Mouse (Mus musculus): ENCODE data around the gene Susd4.

Susd4 gene

GRCm38 (mm10) chr1:182787030-182787429, 23.4 kb downstream of the Susd4 start:
- in situ Hi-C loops (cut with MboI, MseI), result no loop called here

GRCm38 (mm10) chr1:182788896-182789295, 25.2 kb downstream of the Susd4 start:
- in situ Hi-C loops (cut with MboI, MseI), result no loop called here

- in situ Hi-C loops (cut with MboI, MseI), result no loop called here
Observed at GRCm38 (mm10) chr1:182792521-182793071, 28.9 kb downstream of the Susd4 start.

GRCm38 (mm10) chr1:182794221-182794620, 30.6 kb downstream of the Susd4 start:
- in situ Hi-C loops (cut with MboI, MseI), result no loop called here

- in situ Hi-C loops (cut with MboI, MseI), result no loop called here
Observed at GRCm38 (mm10) chr1:182794628-182795027, 31.0 kb downstream of the Susd4 start.

GRCm38 (mm10) chr1:182797048-182797447, 33.4 kb downstream of the Susd4 start:
- in situ Hi-C loops (cut with MboI, MseI), result no loop called here

GRCm38 (mm10) chr1:182801590-182801989, 37.9 kb downstream of the Susd4 start:
- in situ Hi-C loops (cut with MboI, MseI), result loop anchor here (10.0 kb wide), 1 partner anchor 1883 kb away; no protein-coding TSS in a partner anchor

- in situ Hi-C loops (cut with MboI, MseI), result loop anchor here (10.0 kb wide), 1 partner anchor 1882 kb away; no protein-coding TSS in a partner anchor
Observed at GRCm38 (mm10) chr1:182802891-182803290, 39.2 kb downstream of the Susd4 start.

- in situ Hi-C loops (cut with MboI, MseI), result no loop called here
Observed at GRCm38 (mm10) chr1:182813991-182814390, 50.3 kb downstream of the Susd4 start.

- in situ Hi-C loops (cut with MboI, MseI), result no loop called here
Observed at GRCm38 (mm10) chr1:182814566-182814965, 50.9 kb downstream of the Susd4 start.

- in situ Hi-C loops (cut with MboI, MseI), result no loop called here
Observed at GRCm38 (mm10) chr1:182817106-182817505, 53.4 kb downstream of the Susd4 start.

GRCm38 (mm10) chr1:182817624-182818023, 54.0 kb downstream of the Susd4 start:
- in situ Hi-C loops (cut with MboI, MseI), result no loop called here

GRCm38 (mm10) chr1:182818931-182819330, 55.3 kb downstream of the Susd4 start:
- in situ Hi-C loops (cut with MboI, MseI), result no loop called here

GRCm38 (mm10) chr1:182822729-182823128, 59.1 kb downstream of the Susd4 start:
- in situ Hi-C loops (cut with MboI, MseI), result no loop called here

- in situ Hi-C loops (cut with MboI, MseI), result no loop called here
Observed at GRCm38 (mm10) chr1:182823723-182824421, 60.2 kb downstream of the Susd4 start.

GRCm38 (mm10) chr1:182826557-182826956, 62.9 kb downstream of the Susd4 start:
- in situ Hi-C loops (cut with MboI, MseI), result no loop called here

- in situ Hi-C loops (cut with MboI, MseI), result no loop called here
Observed at GRCm38 (mm10) chr1:182838061-182838460, 74.4 kb downstream of the Susd4 start.

- in situ Hi-C loops (cut with MboI, MseI), result no loop called here
Observed at GRCm38 (mm10) chr1:182839332-182839929, 75.8 kb downstream of the Susd4 start.

- in situ Hi-C loops (cut with MboI, MseI), result no loop called here
Observed at GRCm38 (mm10) chr1:182840011-182840410, 76.4 kb downstream of the Susd4 start.

- in situ Hi-C loops (cut with MboI, MseI), result no loop called here
Observed at GRCm38 (mm10) chr1:182840606-182841005, 76.9 kb downstream of the Susd4 start.

GRCm38 (mm10) chr1:182849556-182849955, 85.9 kb downstream of the Susd4 start:
- in situ Hi-C loops (cut with MboI, MseI), result no loop called here

- in situ Hi-C loops (cut with MboI, MseI), result no loop called here
Observed at GRCm38 (mm10) chr1:182850080-182850479, 86.4 kb downstream of the Susd4 start.

GRCm38 (mm10) chr1:182852158-182852557, 88.5 kb downstream of the Susd4 start:
- in situ Hi-C loops (cut with MboI, MseI), result no loop called here

Data from regulatory T cell (primary cell).